Mouse (Mus musculus) heart, embryonic 12.5 days (tissue): ENCODE measurements around the gene Daam1. TPM values are rescaled to one million over a fixed set of nuclear protein-coding genes. Genes with fewer than 3 reads are reported as not detected.

Experiments used
- ATAC-seq: fragments of 200-750 bp; cut with Nextera tagmentation; 2 replicates; pipeline ENCODE4 v1.8.0; 2017; ENCODE audit warnings: moderate TSS enrichment, moderate library complexity; ENCODE audit not compliant: insufficient number of reproducible peaks, low FRiP score
- H3K27ac ChIP-seq: fragments of 300-500 bp; sonication (generic); 2 replicates; pipeline ENCODE4 v1.5.1; 2016; ENCODE audit warnings: mild to moderate bottlenecking, moderate library complexity; ENCODE audit not compliant: poor library complexity, severe bottlenecking
- H3K27me3 ChIP-seq: fragments of 300-500 bp; sonication (generic); replicated peaks from 2 replicates; pipeline ENCODE4 v1.6.1; 2016; ENCODE audit warnings: mild to moderate bottlenecking, moderate library complexity
- H3K36me3 ChIP-seq: fragments of 300-500 bp; sonication (generic); 2 replicates; pipeline ENCODE4 v1.6.1; 2016; ENCODE audit warnings: mild to moderate bottlenecking, moderate library complexity
- H3K4me1 ChIP-seq: fragments of 300-500 bp; sonication (generic); replicated peaks from 2 replicates; pipeline ENCODE4 v1.6.1; 2016; ENCODE audit warnings: mild to moderate bottlenecking
- H3K4me2 ChIP-seq: fragments of 300-500 bp; sonication (generic); 2 replicates; pipeline ENCODE4 v1.6.1; 2016; ENCODE audit warnings: mild to moderate bottlenecking, moderate library complexity
- H3K4me3 ChIP-seq: fragments of 300-500 bp; sonication (generic); 2 replicates; pipeline ENCODE4 v1.5.1; 2016; ENCODE audit warnings: mild to moderate bottlenecking
- H3K9ac ChIP-seq: fragments of 300-500 bp; sonication (generic); 2 replicates; pipeline ENCODE4 v1.6.1; 2016; ENCODE audit warnings: mild to moderate bottlenecking, moderate library complexity
- H3K9me3 ChIP-seq: fragments of 300-500 bp; sonication (generic); replicated peaks from 2 replicates; pipeline ENCODE4 v1.6.1; 2016; ENCODE audit warnings: mild to moderate bottlenecking, moderate library complexity
- WGBS: fragments of 180-500 bp; shearing (Covaris S2); methylation state at CpG from one replicate; pipeline ENCODE4 v1.1.7; 2016; 5-methylcytosine and 5-hydroxymethylcytosine counted together
- polyA plus RNA-seq: library from polyadenylated mRNA; unstranded; fragments of >200 nt; fragmentation: Nextera tagmentation; extraction: Ambion mirVana; gene quantifications from 2 replicates; pipeline ENCODE4 v1.2.1, GENCODE M21; 2016

The Daam1 gene
- polyA plus RNA-seq, 1 experiment from 2014 or later, result 23.1 TPM

- no peak for ATAC-seq
- Histone ChIP-seq H3K4me1 (0 out of 2 replicates have a peak, but pooled peaks cover 2% of the 10 kb centered on the region), H3K27me3 (no peaks in the 10 kb centered on the region), H3K9ac (no peak overlapping the region), H3K4me2 (no peak overlapping the region), H3K27ac (no peak overlapping the region), H3K4me3 (no peak overlapping the region), H3K9me3 (no peaks in the 10 kb centered on the region), H3K36me3 (peaks cover 90% of the 10 kb centered on the region)
- WGBS, result 89% methylated on average over 13 of the region's 13 CpGs
These were observed 119.4 kb downstream of the Daam1 start for GRCm38 (mm10) chr12:71950095-71950877.

- no peak overlapping the region for H3K27ac ChIP-seq
- H3K36me3 ChIP-seq, result peaks cover 83% of the 10 kb centered on the region
- no peak for ATAC-seq
- H3K27me3 ChIP-seq, result no peaks in the 10 kb centered on the region
- 64% methylated on average over 5 of the region's 5 CpGs for WGBS
- no peak overlapping the region for H3K9ac ChIP-seq
- no peaks in the 10 kb centered on the region for H3K9me3 ChIP-seq
- H3K4me2 ChIP-seq, result no peak overlapping the region
- H3K4me3 ChIP-seq, result no peak overlapping the region
- H3K4me1 ChIP-seq, result 0 out of 2 replicates have a peak, but pooled peaks cover 2% of the 10 kb centered on the region
These were observed 123.5 kb downstream of the Daam1 start for GRCm38 (mm10) chr12:71954180-71954935.

GRCm38 (mm10) chr12:71956980-71957379 is 126.1 kb downstream of the Daam1 start:
- 90% methylated on average over 6 of the region's 6 CpGs for WGBS
- Histone ChIP-seq H3K36me3 (peaks cover 79% of the 10 kb centered on the region), H3K9me3 (no peaks in the 10 kb centered on the region), H3K27ac (no peak overlapping the region), H3K27me3 (no peaks in the 10 kb centered on the region), H3K4me1 (0 out of 2 replicates have a peak, but pooled peaks cover 2% of the 10 kb centered on the region), H3K4me2 (no peak overlapping the region), H3K4me3 (no peak overlapping the region), H3K9ac (no peak overlapping the region)
- no peak for ATAC-seq

- no peaks in the 10 kb centered on the region for H3K27me3 ChIP-seq
- H3K4me3 ChIP-seq, result no peak overlapping the region
- H3K4me2 ChIP-seq, result no peak overlapping the region
- peaks cover 80% of the 10 kb centered on the region for H3K36me3 ChIP-seq
- WGBS, result 75% methylated on average over 5 of the region's 5 CpGs
- no peaks in the 10 kb centered on the region for H3K9me3 ChIP-seq
- no peak for ATAC-seq
- H3K4me1 ChIP-seq, result 0 out of 2 replicates have a peak, but pooled peaks cover 2% of the 10 kb centered on the region
- H3K9ac ChIP-seq, result no peak overlapping the region
- no peak overlapping the region for H3K27ac ChIP-seq
These were observed 126.6 kb downstream of the Daam1 start for GRCm38 (mm10) chr12:71957496-71957895.

GRCm38 (mm10) chr12:71959351-71959991 is 128.6 kb downstream of the Daam1 start:
- no peak overlapping the region for H3K4me2 ChIP-seq
- H3K27me3 ChIP-seq, result no peaks in the 10 kb centered on the region
- H3K36me3 ChIP-seq, result peaks cover 66% of the 10 kb centered on the region
- H3K9me3 ChIP-seq, result no peaks in the 10 kb centered on the region
- H3K4me1 ChIP-seq, result no peaks in the 10 kb centered on the region
- no peak overlapping the region for H3K27ac ChIP-seq
- no peak for ATAC-seq
- H3K9ac ChIP-seq, result no peak overlapping the region
- 65% methylated on average over 6 of the region's 6 CpGs for WGBS
- H3K4me3 ChIP-seq, result no peak overlapping the region

- H3K36me3 ChIP-seq, result peaks cover 54% of the 10 kb centered on the region
- no peak overlapping the region for H3K9ac ChIP-seq
- no peaks in the 10 kb centered on the region for H3K4me1 ChIP-seq
- H3K27ac ChIP-seq, result no peak overlapping the region
- ATAC-seq, result no peak
- H3K9me3 ChIP-seq, result no peaks in the 10 kb centered on the region
- 88% methylated on average over 3 of the region's 3 CpGs for WGBS
- H3K4me3 ChIP-seq, result no peak overlapping the region
- H3K4me2 ChIP-seq, result no peak overlapping the region
- no peaks in the 10 kb centered on the region for H3K27me3 ChIP-seq
These were observed 130.8 kb downstream of the Daam1 start for GRCm38 (mm10) chr12:71961671-71962070.

GRCm38 (mm10) chr12:71962616-71963015 is 131.7 kb downstream of the Daam1 start:
- Histone ChIP-seq H3K4me1 (peaks cover under 1% of the 10 kb centered on the region; the same call in 1 of the 2 replicates), H3K4me3 (no peak overlapping the region), H3K9ac (no peak overlapping the region), H3K27ac (no peak overlapping the region), H3K9me3 (no peaks in the 10 kb centered on the region), H3K27me3 (no peaks in the 10 kb centered on the region), H3K4me2 (no peak overlapping the region), H3K36me3 (peaks cover 48% of the 10 kb centered on the region)
- ATAC-seq, result no peak
- 66% methylated on average over 4 of the region's 4 CpGs for WGBS

GRCm38 (mm10) chr12:71968592-71968991 is 137.7 kb downstream of the Daam1 start:
- ATAC-seq, result no peak
- Histone ChIP-seq H3K4me1 (peaks cover 59% of the 10 kb centered on the region), H3K36me3 (peaks cover 37% of the 10 kb centered on the region), H3K27me3 (no peaks in the 10 kb centered on the region), H3K4me3 (no peak overlapping the region), H3K9ac (peak overlapping the region; percentile 14; the same call in 1 of the 2 replicates), H3K27ac (peak overlapping the region; percentile 23; the same call in 1 of the 2 replicates), H3K4me2 (no peak overlapping the region), H3K9me3 (no peaks in the 10 kb centered on the region)
- 87% methylated on average over 4 of the region's 4 CpGs for WGBS

- WGBS, result 58% methylated on average over 3 of the region's 3 CpGs
- H3K36me3 ChIP-seq, result peaks cover 41% of the 10 kb centered on the region
- peak overlapping the region; percentile 14; the same call in 1 of the 2 replicates for H3K9ac ChIP-seq
- H3K4me2 ChIP-seq, result no peak overlapping the region
- H3K27me3 ChIP-seq, result no peaks in the 10 kb centered on the region
- ATAC-seq, result no peak
- no peaks in the 10 kb centered on the region for H3K9me3 ChIP-seq
- H3K4me3 ChIP-seq, result no peak overlapping the region
- H3K4me1 ChIP-seq, result peaks cover 61% of the 10 kb centered on the region
- H3K27ac ChIP-seq, result 0 out of 2 replicates have a peak overlapping the region, but pooled peaks have one; percentile 23
These were observed 138.1 kb downstream of the Daam1 start for GRCm38 (mm10) chr12:71969022-71969421.

- Histone ChIP-seq H3K4me3 (no peak overlapping the region), H3K27me3 (no peaks in the 10 kb centered on the region), H3K4me2 (no peak overlapping the region), H3K9me3 (no peaks in the 10 kb centered on the region), H3K4me1 (peaks cover 61% of the 10 kb centered on the region), H3K36me3 (peaks cover 45% of the 10 kb centered on the region), H3K9ac (no peak overlapping the region), H3K27ac (no peak overlapping the region)
- WGBS, result 84% methylated on average over 9 of the region's 9 CpGs
- ATAC-seq, result no peak
These were observed 138.6 kb downstream of the Daam1 start for GRCm38 (mm10) chr12:71969439-71969838.
